Mouse (Mus musculus): ENCODE data around the gene 6430548M08Rik.

The 6430548M08Rik gene

GRCm38 (mm10) chr8:120113758-120114255, at the start of gene 6430548M08Rik:
Gene 6430548M08Rik, plus strand, starts transcription at chr8:120114152.
- DNase-seq (ENCODE audit: low read depth): peak; percentile 100

GRCm38 (mm10) chr8:120065611-120066010, 48.3 kb upstream of the 6430548M08Rik start:
- peak; percentile 55 for DNase-seq (ENCODE audit: low read depth)

GRCm38 (mm10) chr8:120066226-120066625, 47.7 kb upstream of the 6430548M08Rik start:
- peak; percentile 68 for DNase-seq (ENCODE audit: low read depth)

- DNase-seq (ENCODE audit: low read depth): peak; percentile 24
Observed at GRCm38 (mm10) chr8:120067936-120068668, 45.9 kb upstream of the 6430548M08Rik start.

DNA sequence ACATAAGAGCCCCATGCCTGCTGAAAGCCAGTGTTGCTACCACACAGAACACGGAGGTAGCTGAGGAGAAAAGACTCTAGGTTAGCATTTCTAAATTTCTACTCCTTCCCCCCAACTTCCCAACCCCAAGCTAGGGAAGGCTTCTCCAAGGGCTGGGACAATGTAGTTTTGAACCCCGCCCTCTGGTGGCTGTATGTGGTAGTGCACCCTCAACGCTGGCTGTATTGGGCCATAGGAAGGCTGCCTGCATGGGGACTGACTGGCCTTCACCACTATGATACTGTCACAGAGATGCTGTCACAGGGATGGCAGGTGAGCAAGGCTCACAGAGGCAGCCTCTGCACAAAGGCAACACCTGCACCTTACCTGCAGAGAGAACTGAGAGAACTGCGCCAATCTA, 42.3 kb upstream of the 6430548M08Rik start:
- peak; percentile 90 for DNase-seq (ENCODE audit: low read depth)

DNA sequence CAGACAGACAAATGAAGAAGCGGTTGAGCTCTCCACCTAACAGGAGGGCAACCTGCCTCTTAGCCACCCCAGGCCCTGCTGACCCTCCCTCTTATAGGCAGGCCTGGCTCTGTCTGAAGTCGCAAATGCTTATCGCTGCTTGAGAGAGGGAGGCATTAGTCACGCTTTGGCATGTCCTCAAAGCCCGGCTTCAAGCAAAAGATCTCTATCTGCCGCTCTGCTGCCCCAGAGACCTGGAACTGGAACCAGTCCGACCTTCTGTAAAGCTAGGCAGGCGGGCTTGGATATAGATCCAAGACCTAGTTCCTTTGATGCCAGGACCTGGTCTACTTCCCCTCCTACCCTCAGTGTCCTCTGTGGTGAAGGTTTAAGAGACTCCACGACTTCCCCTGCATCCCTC, 41.7 kb upstream of the 6430548M08Rik start:
- DNase-seq (ENCODE audit: low read depth): peak; percentile 66

- peak; percentile 30 for DNase-seq (ENCODE audit: low read depth)
Observed at GRCm38 (mm10) chr8:120072827-120073226, 41.1 kb upstream of the 6430548M08Rik start.

GRCm38 (mm10) chr8:120074516-120074915, 39.4 kb upstream of the 6430548M08Rik start:
- peak; percentile 22 for DNase-seq (ENCODE audit: low read depth)

DNA sequence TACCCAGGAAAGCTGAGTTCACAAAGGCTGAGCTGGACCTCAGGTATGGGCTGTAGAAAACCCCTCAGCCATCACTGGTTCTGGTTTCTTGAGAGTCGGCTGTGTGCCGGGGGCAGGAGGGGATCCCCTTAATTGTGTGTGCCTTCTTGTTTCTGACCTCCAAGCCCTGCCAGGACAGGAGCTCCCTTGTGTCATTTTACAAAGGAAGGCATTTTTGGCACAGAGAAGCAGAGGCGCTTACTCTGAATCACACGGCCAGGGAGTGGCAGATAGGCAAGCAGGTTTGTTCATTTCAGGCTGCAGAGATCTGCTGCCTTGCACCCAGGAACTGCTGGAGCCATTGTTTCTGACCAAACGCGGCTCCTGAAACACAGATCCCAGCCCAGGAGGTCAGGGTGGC, 38.6 kb upstream of the 6430548M08Rik start:
- DNase-seq (ENCODE audit: low read depth): peak; percentile 35

GRCm38 (mm10) chr8:120078080-120078479, 35.9 kb upstream of the 6430548M08Rik start:
- peak; percentile 89 for DNase-seq (ENCODE audit: low read depth)

DNA sequence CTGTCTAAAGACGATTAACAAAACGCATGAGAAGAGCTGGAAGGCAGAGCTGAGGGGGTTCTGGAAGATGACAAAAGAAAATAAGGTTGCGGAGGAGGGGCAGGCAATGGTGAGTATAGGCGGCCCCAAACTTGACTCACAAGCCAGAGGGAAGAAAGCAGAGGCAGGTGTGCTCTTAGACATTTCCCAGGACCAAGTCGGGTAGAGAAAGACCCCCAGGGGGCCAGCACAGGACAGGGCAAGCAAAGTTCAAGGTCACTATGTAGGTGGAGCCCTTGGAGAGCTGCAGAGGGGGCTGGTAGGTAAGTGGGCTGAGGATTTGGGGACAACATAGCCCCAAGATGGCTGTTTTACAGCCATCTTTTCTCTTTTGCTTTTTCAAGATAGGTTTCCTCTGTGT, 34.6 kb upstream of the 6430548M08Rik start:
- no peak for DNase-seq (ENCODE audit: low read depth)

DNA sequence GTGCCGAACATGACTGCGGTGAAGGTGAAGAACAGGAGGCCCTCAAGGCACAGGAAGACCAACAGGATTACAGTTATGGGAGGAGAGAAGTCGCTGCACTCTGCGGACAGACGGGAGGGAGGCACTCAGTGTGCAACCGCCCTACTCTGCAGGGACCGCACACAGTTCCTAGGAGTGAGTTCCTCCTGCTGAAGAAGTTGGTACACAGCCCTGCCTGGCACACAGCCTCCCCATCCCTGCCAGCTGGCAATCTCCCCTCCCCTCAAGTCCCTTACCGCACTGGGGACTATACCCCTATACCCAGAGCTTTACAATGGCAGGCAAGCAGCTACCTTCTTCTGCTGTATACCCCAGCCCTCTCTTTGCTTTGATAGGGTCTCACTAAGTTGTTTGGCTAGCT, 30.7 kb upstream of the 6430548M08Rik start:
- DNase-seq (ENCODE audit: low read depth): no peak

DNA sequence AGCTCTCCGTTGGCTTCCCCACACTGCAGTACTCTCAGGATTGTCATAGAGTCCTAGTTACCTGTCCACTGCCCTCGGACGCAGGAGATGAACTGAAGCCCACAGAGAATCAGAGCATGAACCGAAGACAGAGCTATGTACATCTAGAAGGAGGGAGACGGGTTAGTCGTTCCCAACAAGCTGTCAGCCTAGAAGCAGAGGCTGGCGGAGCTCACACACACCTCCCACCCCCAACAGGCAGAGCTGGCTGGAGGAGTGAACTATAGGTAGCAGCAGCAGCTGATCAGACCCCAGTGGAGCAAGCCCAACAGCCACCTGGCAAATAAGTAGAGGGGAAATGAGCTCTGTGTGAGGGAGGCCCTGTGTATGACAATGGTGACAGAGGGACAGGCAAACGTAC, 29.2 kb upstream of the 6430548M08Rik start:
- no peak for DNase-seq (ENCODE audit: low read depth)

- no peak for DNase-seq (ENCODE audit: low read depth)
Observed at GRCm38 (mm10) chr8:120089511-120089910, 24.4 kb upstream of the 6430548M08Rik start.

- DNase-seq (ENCODE audit: low read depth): no peak
Observed at GRCm38 (mm10) chr8:120091032-120091431, 22.9 kb upstream of the 6430548M08Rik start.

- no peak for DNase-seq (ENCODE audit: low read depth)
Observed at GRCm38 (mm10) chr8:120093103-120093502, 20.8 kb upstream of the 6430548M08Rik start.

DNA sequence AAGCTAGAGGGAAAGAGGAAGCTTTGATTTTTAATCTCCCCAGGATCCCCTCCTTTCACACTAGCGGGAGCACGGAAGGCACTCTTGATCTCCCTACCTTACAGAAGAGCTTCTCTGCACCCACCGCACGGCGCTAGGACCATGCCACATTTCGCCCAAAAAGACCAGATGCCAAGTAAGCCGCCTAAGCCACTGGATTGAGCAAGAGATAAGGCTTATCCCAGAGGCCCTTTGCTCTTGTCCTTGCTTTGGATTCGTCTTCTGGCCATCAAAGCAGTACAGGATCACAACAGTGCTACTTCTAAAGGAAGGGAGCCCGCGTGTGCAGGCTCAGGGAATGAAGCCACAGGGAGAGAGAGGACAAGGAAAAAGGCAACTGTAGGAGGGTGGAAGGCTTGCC, 19.2 kb upstream of the 6430548M08Rik start:
- DNase-seq (ENCODE audit: low read depth): no peak

GRCm38 (mm10) chr8:120096486-120096885, 17.5 kb upstream of the 6430548M08Rik start:
- DNase-seq (ENCODE audit: low read depth): peak; percentile 28

- DNase-seq (ENCODE audit: low read depth): peak; percentile 51
Observed at GRCm38 (mm10) chr8:120100388-120101067, 13.4 kb upstream of the 6430548M08Rik start.

- peak; percentile 85 for DNase-seq (ENCODE audit: low read depth)
Observed at GRCm38 (mm10) chr8:120101068-120101972, 12.6 kb upstream of the 6430548M08Rik start, which contains the start of gene Zdhhc7. Gene Zdhhc7, minus strand, starts transcription at chr8:120101482.

DNA sequence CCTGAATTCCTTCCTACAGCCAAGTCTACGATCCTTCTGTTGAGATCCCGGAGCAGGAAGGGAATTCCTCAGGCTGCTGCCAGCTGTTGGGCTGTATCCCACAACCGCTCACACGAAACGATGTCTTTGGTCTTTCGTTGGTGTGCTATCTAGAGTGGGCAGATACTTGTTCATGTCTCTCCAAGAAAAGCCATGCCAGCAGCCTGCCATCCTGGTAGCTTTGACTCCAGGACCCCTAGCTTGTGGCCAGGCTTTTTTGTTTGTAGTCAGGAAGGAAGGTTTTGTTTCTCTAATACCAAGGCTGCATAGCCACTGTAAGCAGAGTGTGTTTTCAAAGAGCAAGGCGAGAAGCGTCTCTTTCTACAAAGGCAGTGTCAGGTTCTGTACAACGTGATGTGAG, 10.0 kb upstream of the 6430548M08Rik start:
- no peak for DNase-seq (ENCODE audit: low read depth)

DNA sequence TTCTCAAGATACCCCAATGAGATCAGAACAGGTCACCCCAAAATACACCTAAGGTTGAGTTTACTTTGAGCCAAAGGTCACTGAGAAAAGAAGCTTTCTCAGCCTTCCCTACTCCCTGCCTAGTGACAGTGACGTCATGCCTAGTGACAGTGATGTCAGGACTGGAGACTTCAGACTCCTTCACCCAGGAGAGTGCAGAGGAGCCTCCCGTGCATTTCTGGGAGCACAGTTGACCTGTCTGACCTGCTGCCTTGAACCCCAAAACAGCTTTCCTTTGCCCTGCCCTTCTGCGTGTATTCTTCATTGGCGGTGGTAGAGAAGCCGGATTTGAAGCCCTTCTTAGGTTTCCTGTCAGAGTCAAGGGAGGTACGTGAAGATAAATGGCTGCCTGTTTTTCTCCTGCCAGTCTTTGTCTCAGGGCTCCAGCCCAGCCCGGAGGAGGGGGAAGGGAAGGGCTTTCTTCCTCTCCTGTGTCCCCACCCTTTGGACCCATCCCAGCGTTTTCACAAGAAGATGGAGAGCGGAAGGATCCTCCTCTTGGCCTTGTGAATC, 9.2 kb upstream of the 6430548M08Rik start:
- DNase-seq (ENCODE audit: low read depth): peak; percentile 61

All from NIH3T3 (cell line).